Mouse (Mus musculus) MEL (cell line): ENCODE data around the gene Olfr572.

Source experiments
- CTCF ChIP-seq, 3 experiments: IDR thresholded peaks in 2 of 3; conservative IDR thresholded peaks in 1 of 3; 2 replicates each; pipeline ENCODE4 v1.5.1; 2011 to 2012; ENCODE audit warnings: low read length in 3 of 3, low read depth in 2 of 3, mild to moderate bottlenecking in 2 of 3, improper control_type of control experiment in 1 of 3, inconsistent platforms in 1 of 3, mixed read lengths in 1 of 3, moderate library complexity in 1 of 3; ENCODE audit not compliant: control insufficient read depth in 1 of 3, insufficient read depth in 1 of 3, poor library complexity in 1 of 3, severe bottlenecking in 1 of 3
- EP300 ChIP-seq, 2 experiments: IDR thresholded peaks; 2 replicates each; pipeline ENCODE4 v1.6.1; 2011; ENCODE audit warnings: improper control_type of control experiment in 2 of 2, low read length in 2 of 2, low read depth in 1 of 2, mild to moderate bottlenecking in 1 of 2
- ETS1 ChIP-seq: IDR thresholded peaks from 2 replicates; pipeline ENCODE4 v1.6.1; 2012; ENCODE audit warnings: low read depth, mild to moderate bottlenecking, inconsistent platforms, low read length, improper control_type of control experiment, moderate library complexity
- GATA1 ChIP-seq: IDR thresholded peaks from 2 replicates; pipeline ENCODE4 v1.6.1; 2011; ENCODE audit warnings: low read depth, low read length, improper control_type of control experiment
- MAFK ChIP-seq: IDR thresholded peaks from 2 replicates; pipeline ENCODE4 v1.6.1; 2011; ENCODE audit warnings: low read depth, mild to moderate bottlenecking, low read length, improper control_type of control experiment, borderline replicate concordance
- MAX ChIP-seq: IDR thresholded peaks from 2 replicates; pipeline ENCODE4 v1.6.1; 2011; ENCODE audit warnings: low read length, improper control_type of control experiment
- POLR2A ChIP-seq, 2 experiments: IDR thresholded peaks; 2 replicates each; pipeline ENCODE4 v1.6.1; 2011 to 2012; ENCODE audit warnings: low read length in 2 of 2, mild to moderate bottlenecking in 2 of 2, control low read depth in 1 of 2, improper control_type of control experiment in 1 of 2, low read depth in 1 of 2, moderate library complexity in 1 of 2; ENCODE audit not compliant: control insufficient read depth in 1 of 2, insufficient read depth in 1 of 2, poor library complexity in 1 of 2
- RAD21 ChIP-seq: IDR thresholded peaks from 2 replicates; pipeline ENCODE4 v1.6.1; 2011; ENCODE audit warnings: mild to moderate bottlenecking, low read depth, low read length, improper control_type of control experiment
- ZC3H11A ChIP-seq: IDR thresholded peaks from 2 replicates; pipeline ENCODE4 v1.6.1; 2012; ENCODE audit warnings: low read depth, mild to moderate bottlenecking, inconsistent platforms, low read length, improper control_type of control experiment
- ZNF384 ChIP-seq: IDR thresholded peaks from 2 replicates; pipeline ENCODE4 v1.6.1; 2012; ENCODE audit warnings: low read depth, mild to moderate bottlenecking, inconsistent platforms, low read length, improper control_type of control experiment

- TF ChIP-seq EP300 (IDR thresholded peaks at IDR 0.05; ENCODE audit: low read depth in 1 of 2, low read length in 2 of 2) (no peak), CTCF (IDR thresholded peaks at IDR 0.05 in 2 of 3, conservative IDR thresholded peaks at IDR 0.05 in 1 of 3; ENCODE audit: control insufficient read depth in 1 of 3, insufficient read depth in 1 of 3, low read depth in 2 of 3, low read length in 3 of 3, poor library complexity in 1 of 3, severe bottlenecking in 1 of 3) (no peak), POLR2A (IDR thresholded peaks at IDR 0.05; ENCODE audit: control insufficient read depth in 1 of 2, insufficient read depth in 1 of 2, low read depth in 1 of 2, low read length in 2 of 2, poor library complexity in 1 of 2) (no peak), ZC3H11A (no peak), MAFK (no peak), ZNF384 (no peak), MAX (no peak), GATA1 (no peak), ETS1 (no peak), RAD21 (no peak)
Measured at GRCm38 (mm10) chr7:102915261-102915660, 8.9 kb upstream of the Olfr572 start.
